Mouse (Mus musculus): ENCODE measurements around the gene Aqp1.

DNA sequence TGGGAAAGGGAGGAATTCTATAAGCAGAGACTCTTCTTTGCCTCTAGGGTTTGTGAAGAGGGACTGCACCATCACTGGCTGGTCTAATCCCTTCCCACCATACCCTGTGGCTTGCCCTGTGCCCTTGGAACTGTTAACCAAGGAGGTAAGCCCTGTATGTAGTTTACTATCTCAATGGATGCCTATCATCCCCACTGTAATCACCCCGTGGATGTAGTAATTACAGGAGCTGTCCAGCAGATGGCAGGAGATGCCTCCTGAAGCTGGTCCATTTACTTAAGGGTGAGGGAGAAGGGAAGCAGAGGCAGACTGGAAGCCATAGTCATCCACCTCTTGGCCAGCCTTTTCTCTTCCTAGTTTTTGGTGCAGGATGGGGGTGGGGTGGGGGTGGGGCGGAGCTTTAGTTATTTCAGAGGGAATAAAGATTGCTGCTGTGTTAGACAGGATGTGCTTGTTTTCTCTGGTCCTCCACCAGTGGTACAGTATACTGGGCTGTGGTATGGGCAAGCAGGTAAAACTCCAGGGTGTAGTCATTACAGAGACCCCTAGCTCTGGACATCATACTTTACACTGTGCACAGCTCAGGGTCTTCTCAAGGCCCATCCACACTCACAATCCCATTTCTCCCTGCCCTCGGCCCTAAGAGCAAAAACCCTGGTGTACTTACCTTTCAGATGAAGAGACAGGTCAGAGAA, 43.6 kb downstream of the Aqp1 start:
- TF ChIP-seq POLR2A (IDR thresholded peaks at IDR 0.05; ENCODE audit: insufficient read depth, low read length) (no peak), CTCF (IDR thresholded peaks at IDR 0.05; ENCODE audit: low read depth, low read length) (peak; percentile 57)

All from ES-Bruce4 (cell line).